Mouse (Mus musculus) cerebellum, adult (tissue): ENCODE measurements around the gene Gpr35.
"Not testable (repeated sequence)": the region's sequence is repeated elsewhere in the genome, so short reads cannot be mapped to it uniquely, and the experiment has no call there.

Experiments used
- ATAC-seq: cut with Nextera tagmentation; 2 replicates; pipeline ENCODE4 v1.9.2; 2017; ENCODE audit warnings: mild to moderate bottlenecking, moderate library complexity, mixed read lengths; ENCODE audit not compliant: insufficient number of reproducible peaks, low FRiP score, low TSS enrichment

Gpr35 gene

GRCm38 (mm10) chr1:92930171-92930706 lies 20.4 kb upstream of the Gpr35 start:
- ATAC-seq: no peak

- no peak for ATAC-seq
These were observed 17.1 kb upstream of the Gpr35 start for GRCm38 (mm10) chr1:92933611-92934010.

- ATAC-seq: peak; percentile 97
These were observed 16.4 kb upstream of the Gpr35 start, which contains the start of gene Capn10 for GRCm38 (mm10) chr1:92934182-92934827. Capn10 (plus strand) TSS chr1:92934376.

GRCm38 (mm10) chr1:92935054-92935962 lies 15.4 kb upstream of the Gpr35 start:
- ATAC-seq: no peak

- ATAC-seq: no peak
These were observed 14.7 kb upstream of the Gpr35 start for GRCm38 (mm10) chr1:92935977-92936376.

GRCm38 (mm10) chr1:92936467-92936866 lies 14.2 kb upstream of the Gpr35 start:
- no peak for ATAC-seq

- ATAC-seq: no peak
These were observed 12.9 kb upstream of the Gpr35 start for GRCm38 (mm10) chr1:92937797-92938196.

GRCm38 (mm10) chr1:92939746-92940145 lies 10.9 kb upstream of the Gpr35 start:
- ATAC-seq: no peak

- no peak for ATAC-seq
These were observed 7.3 kb upstream of the Gpr35 start for GRCm38 (mm10) chr1:92943219-92943989.

- ATAC-seq: no peak
These were observed 2.7 kb upstream of the Gpr35 start for GRCm38 (mm10) chr1:92947966-92948365.

GRCm38 (mm10) chr1:92949426-92949825 lies 1.2 kb upstream of the Gpr35 start:
- no peak for ATAC-seq

GRCm38 (mm10) chr1:92953641-92954040 lies 3.0 kb downstream of the Gpr35 start:
- ATAC-seq: no peak

GRCm38 (mm10) chr1:92956571-92957335 lies 6.1 kb downstream of the Gpr35 start:
- ATAC-seq: not testable (repeated sequence)

- no peak for ATAC-seq
These were observed 8.3 kb downstream of the Gpr35 start for GRCm38 (mm10) chr1:92958999-92959398.

GRCm38 (mm10) chr1:92970791-92971190 lies 20.1 kb downstream of the Gpr35 start:
- not testable (repeated sequence) for ATAC-seq

GRCm38 (mm10) chr1:92971879-92972795 lies 21.5 kb downstream of the Gpr35 start:
- ATAC-seq: no peak

- no peak for ATAC-seq
These were observed 22.2 kb downstream of the Gpr35 start for GRCm38 (mm10) chr1:92972854-92973253.

GRCm38 (mm10) chr1:92976141-92976566 lies 25.5 kb downstream of the Gpr35 start:
- ATAC-seq: no peak

- no peak for ATAC-seq
These were observed 28.0 kb downstream of the Gpr35 start for GRCm38 (mm10) chr1:92978645-92979044.
